30 mouse cellular contexts compared by ENCODE assay signal in the genomic region with DNA sequence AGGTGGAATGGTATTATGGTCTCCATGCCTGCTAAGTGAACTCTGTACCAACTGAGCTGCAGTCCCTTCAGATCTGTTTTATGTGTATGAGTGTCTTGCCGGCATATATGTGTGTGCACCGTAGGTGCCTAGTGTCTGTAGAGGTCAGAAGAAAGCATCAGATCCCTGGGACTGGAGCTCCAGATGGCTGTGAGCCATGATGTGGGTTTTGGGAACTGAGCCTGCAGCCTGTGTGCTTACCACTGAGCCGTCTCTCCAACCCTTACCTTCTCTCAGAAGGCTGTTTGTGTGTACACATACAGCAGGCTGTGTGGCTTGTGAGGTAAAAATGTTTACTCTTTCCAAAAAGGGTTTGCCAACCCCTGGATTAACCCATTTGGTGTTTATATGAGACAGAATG. TPM values are rescaled to one million over a fixed set of nuclear protein-coding genes. Genes with fewer than 3 reads are reported as not detected.
DNase-seq lines count a peak whose midpoint lies in the region; ATAC-seq and TF ChIP-seq lines count a peak whose summit lies in the region.
"Had no signal": no experiment of that assay in that cellular context is flagged by ENCODE, and none has a peak within 500 bp of the region (broad histone marks: within the 10 kb centered on the region; RNA-seq: fewer than 3 reads in every experiment).

No protein-coding gene starts in this region.

- no peak for ATAC-seq in heart, embryonic 12.5 days (ENCODE audit: insufficient number of reproducible peaks, low FRiP score)
- ATAC-seq in heart, postnatal 0 days (ENCODE audit: insufficient read depth, low read depth), result 0 out of 2 replicates have a peak, but pooled peaks have one; percentile 36
- ATAC-seq: CD4-positive, CD25-positive, alpha-beta regulatory T cell, adult 4 months; forebrain, embryonic 16.5 days; hindbrain, embryonic 16.5 days; intestine, embryonic 15.5 days; midbrain, embryonic 13.5 days had no signal

- no peak overlapping the region for H3K4me3 ChIP-seq in heart, adult 2 months
- no peak overlapping the region for H3K4me3 ChIP-seq in heart, embryonic 12.5 days
- no peak overlapping the region for H3K4me3 ChIP-seq in heart, postnatal 0 days (ENCODE audit: low read depth, low read length)
- H3K4me3 ChIP-seq: forebrain, embryonic 10.5 days; intestine, embryonic 15.5 days; limb, embryonic 15.5 days; lung, embryonic 15.5 days; megakaryocyte, embryonic 14.5 days; midbrain, embryonic 13.5 days had no signal

- H3K27ac ChIP-seq in heart, adult 2 months, result peak overlapping the region; percentile 74
- H3K27ac ChIP-seq in heart, embryonic 12.5 days (ENCODE audit: poor library complexity, severe bottlenecking), result no peak overlapping the region
- peak overlapping the region; percentile 83 for H3K27ac ChIP-seq in heart, postnatal 0 days (ENCODE audit: low read depth)
- H3K27ac ChIP-seq: forebrain, embryonic 10.5 days; intestine, embryonic 15.5 days; limb, embryonic 15.5 days; liver, embryonic 14.5 days; lung, embryonic 15.5 days; midbrain, embryonic 13.5 days had no signal

- no peak for TF ChIP-seq POLR2A in heart, adult 2 months (IDR thresholded peaks at IDR 0.05; ENCODE audit: insufficient read depth, low read depth, low read length)

- no peak for TF ChIP-seq EP300 in heart, adult 2 months (IDR thresholded peaks at IDR 0.05; ENCODE audit: insufficient read depth, low read depth, low read length)
- TF ChIP-seq EP300 in heart, postnatal 0 days (IDR thresholded peaks at IDR 0.05; ENCODE audit: low read depth), result no peak

- H3K36me3 ChIP-seq in heart, adult 2 months (ENCODE audit: control insufficient read depth, insufficient read depth, low read length), result peaks cover 54% of the 10 kb centered on the region
- peaks cover 44% of the 10 kb centered on the region for H3K36me3 ChIP-seq in heart, embryonic 12.5 days
- peaks cover 37% of the 10 kb centered on the region for H3K36me3 ChIP-seq in heart, postnatal 0 days (replicated peaks; ENCODE audit: control insufficient read depth, insufficient read depth, low read length)

- intact Hi-C loops in heart, adult 2 months (cut with DNase I), result no loop called here

- peak overlapping the region; percentile 48 for H3K9ac ChIP-seq in heart, adult 2 months (ENCODE audit: low read depth, low read length)
- no peak overlapping the region for H3K9ac ChIP-seq in heart, embryonic 12.5 days
- H3K9ac ChIP-seq in heart, postnatal 0 days (replicated peaks; ENCODE audit: low read depth, low read length), result no peak overlapping the region
- H3K9ac ChIP-seq: intestine, embryonic 15.5 days; limb, embryonic 15.5 days; liver, embryonic 14.5 days; lung, embryonic 15.5 days; midbrain, embryonic 13.5 days had no signal

- peak; percentile 25 for DNase-seq in cerebellum, adult 9-11 months
- DNase-seq in cerebellum, postnatal 4 days (ENCODE audit: low spot score in 2 of 2), result no peak
- peak; percentile 31 to 36 for DNase-seq in heart, adult 2 months
- DNase-seq in brain, adult 2 months (ENCODE audit: low read depth, low spot score), result peak; percentile 45
- DNase-seq in heart, postnatal 0 days (ENCODE audit: low spot score), result peak; percentile 28
- no peak for DNase-seq in urinary bladder, adult 18-20 months (ENCODE audit: low spot score in 2 of 2)
- DNase-seq: adrenal gland, postnatal 25 days; kidney, adult 8-10 months; kidney, postnatal 10 days; left cerebral cortex, postnatal 4 days; lung, postnatal 36 days; right cerebral cortex, postnatal 14 days; spleen, adult 18-20 months had no signal

- TF ChIP-seq CTCF in heart, adult 2 months (IDR thresholded peaks at IDR 0.05), result no peak
- no peak for TF ChIP-seq CTCF in heart, postnatal 0 days (IDR thresholded peaks at IDR 0.05; ENCODE audit: low read depth)

- no peak overlapping the region for H3K4me2 ChIP-seq in heart, embryonic 12.5 days
- 0 out of 2 replicates have a peak overlapping the region, but pooled peaks have one; percentile 32 for H3K4me2 ChIP-seq in heart, postnatal 0 days (ENCODE audit: low read depth, low read length)
- H3K4me2 ChIP-seq: intestine, embryonic 15.5 days; limb, embryonic 15.5 days; lung, embryonic 15.5 days; midbrain, embryonic 13.5 days had no signal

- H3K27me3 ChIP-seq in heart, adult 2 months (ENCODE audit: control insufficient read depth, insufficient read depth, low read length), result no peaks in the 10 kb centered on the region
- H3K27me3 ChIP-seq in heart, embryonic 12.5 days (replicated peaks), result no peaks in the 10 kb centered on the region
- H3K27me3 ChIP-seq in heart, postnatal 0 days (ENCODE audit: control insufficient read depth, insufficient read depth, low read length), result no peaks in the 10 kb centered on the region
- H3K27me3 ChIP-seq: intestine, embryonic 15.5 days; limb, embryonic 15.5 days; lung, embryonic 15.5 days; megakaryocyte, embryonic 14.5 days; midbrain, embryonic 13.5 days had no signal

- peaks cover 2% of the 10 kb centered on the region; the same call in 1 of the 2 replicates for H3K79me2 ChIP-seq in heart, adult 2 months (replicated peaks; ENCODE audit: control insufficient read depth, insufficient read depth, low read length)

- no peaks in the 10 kb centered on the region for H3K9me3 ChIP-seq in heart, embryonic 12.5 days (replicated peaks)
- no peaks in the 10 kb centered on the region for H3K9me3 ChIP-seq in heart, postnatal 0 days (replicated peaks; ENCODE audit: control insufficient read depth, low read length)
- H3K9me3 ChIP-seq: forebrain, embryonic 10.5 days; intestine, embryonic 15.5 days; limb, embryonic 15.5 days; lung, embryonic 15.5 days; megakaryocyte, embryonic 14.5 days; midbrain, embryonic 13.5 days had no signal

- peaks cover 11% of the 10 kb centered on the region for H3K4me1 ChIP-seq in heart, adult 2 months (ENCODE audit: control insufficient read depth, insufficient read depth, low read length)
- peaks cover 27% of the 10 kb centered on the region for H3K4me1 ChIP-seq in heart, embryonic 12.5 days (replicated peaks)
- peaks cover 24% of the 10 kb centered on the region for H3K4me1 ChIP-seq in heart, postnatal 0 days (ENCODE audit: control insufficient read depth, insufficient read depth)
- H3K4me1 ChIP-seq: forebrain, embryonic 10.5 days; intestine, embryonic 15.5 days; lung, embryonic 15.5 days had no signal

- 55% methylated on average over 3 of the region's 3 CpGs for WGBS in heart, adult 2 months
- 86% methylated on average over 3 of the region's 3 CpGs for WGBS in heart, embryonic 12.5 days
- 52% methylated on average over 3 of the region's 3 CpGs for WGBS in heart, postnatal 0 days

RNA-seq across cellular contexts. Expression of a gene that starts 11.5 kb away (rescaled TPM):
- total RNA-seq in heart, adult 2 months (2021), result 100 to 1,000 TPM; 227 to 232 TPM
- polyA plus RNA-seq in heart, adult 2 months (2012; rRNA removed), result 102 and 178 TPM in 2 replicates
- polyA plus RNA-seq in heart, embryonic 12.5 days (2016; fragmentation: Nextera tagmentation; extraction: Ambion mirVana), result 476 and 483 TPM in 2 replicates
- total RNA-seq in heart, postnatal 0 days (2014; rRNA removed; ENCODE audit: low replicate concordance), result 296 and 341 TPM in 2 replicates
- polyA plus RNA-seq in heart, postnatal 0 days (2015; fragmentation: Nextera tagmentation; extraction: Ambion mirVana), result 278 and 287 TPM in 2 replicates

RNA-seq across cellular contexts. Expression of a gene that starts 28.9 kb away (rescaled TPM):
- not detected for total RNA-seq in heart, adult 2 months (2021)
- 0.67 TPM in 1 of 2 replicates, not detected in the other for polyA plus RNA-seq in heart, adult 2 months (2012; rRNA removed)
- polyA plus RNA-seq in heart, embryonic 12.5 days (2016; fragmentation: Nextera tagmentation; extraction: Ambion mirVana), result 0.65 and 0.69 TPM in 2 replicates
- 15.1 TPM in 1 of 2 replicates, not detected in the other for total RNA-seq in heart, postnatal 0 days (2014; rRNA removed; ENCODE audit: low replicate concordance)
- 0.12 and 0.40 TPM in 2 replicates for polyA plus RNA-seq in heart, postnatal 0 days (2015; fragmentation: Nextera tagmentation; extraction: Ambion mirVana)
- total RNA-seq: hematopoietic stem cell, adult 5-6 weeks; monocyte, adult 5-6 weeks had no signal

RNA-seq across cellular contexts. Expression of a gene that starts 36.7 kb away (rescaled TPM):
- total RNA-seq in heart, adult 2 months (2021), result 1 to 10 TPM; 1.7 to 2.4 TPM
- polyA plus RNA-seq in heart, adult 2 months (2012; rRNA removed), result 2.1 and 3.0 TPM in 2 replicates
- 25.1 and 27.0 TPM in 2 replicates for polyA plus RNA-seq in heart, embryonic 12.5 days (2016; fragmentation: Nextera tagmentation; extraction: Ambion mirVana)
- total RNA-seq in heart, postnatal 0 days (2014; rRNA removed; ENCODE audit: low replicate concordance), result 14.9 and 15.7 TPM in 2 replicates
- 10.6 and 14.3 TPM in 2 replicates for polyA plus RNA-seq in heart, postnatal 0 days (2015; fragmentation: Nextera tagmentation; extraction: Ambion mirVana)

RNA-seq across cellular contexts. Expression of a gene that starts 40.4 kb away (rescaled TPM):
- not detected for total RNA-seq in heart, adult 2 months (2021)
- 0.12 TPM in 1 of 2 replicates, not detected in the other for polyA plus RNA-seq in heart, adult 2 months (2012; rRNA removed)
- 0.18 TPM in 2 replicates for polyA plus RNA-seq in heart, embryonic 12.5 days (2016; fragmentation: Nextera tagmentation; extraction: Ambion mirVana)
- total RNA-seq in heart, postnatal 0 days (2014; rRNA removed; ENCODE audit: low replicate concordance), result not detected in 2 replicates
- polyA plus RNA-seq in heart, postnatal 0 days (2015; fragmentation: Nextera tagmentation; extraction: Ambion mirVana), result 0.07 TPM in 1 of 2 replicates, not detected in the other
- total RNA-seq: adrenal gland, postnatal 25 days; hematopoietic stem cell, adult 5-6 weeks; layer of hippocampus, postnatal 14 days; left cerebral cortex, adult 8-10 months; left cerebral cortex, postnatal 4 days; monocyte, adult 5-6 weeks had no signal
- polyA plus RNA-seq: CD4-positive, CD25-positive, alpha-beta regulatory T cell, adult 4 months; embryonic facial prominence, embryonic 11.5 days; forebrain, embryonic 10.5 days; forebrain, embryonic 16.5 days; hindbrain, embryonic 16.5 days; intestine, embryonic 15.5 days; limb, embryonic 15.5 days; liver, embryonic 14.5 days; lung, embryonic 15.5 days; midbrain, embryonic 13.5 days; thymus, postnatal 0 days had no signal

Comparison
In these comparisons a context has a peak if more than half of its experiments do, and no peak if none do; other contexts are left out.
1. DNase-seq: peak in cerebellum, adult 9-11 months (single experiment), heart, adult 2 months (2 of 2), brain, adult 2 months (single experiment) and heart, postnatal 0 days (single experiment); none in cerebellum, postnatal 4 days (0 of 2) and urinary bladder, adult 18-20 months (0 of 2).